Mouse (Mus musculus) myocyte (in vitro differentiated cells): ENCODE results near the gene Asah2. TPM values are rescaled to one million over a fixed set of nuclear protein-coding genes. Genes with fewer than 3 reads are reported as not detected.

ENCODE experiments used
- H3K27me3 ChIP-seq: one replicate; pipeline ENCODE4 v1.6.1; 2011; ENCODE audit not compliant: control insufficient read depth, insufficient read depth, insufficient read length
- H3K36me3 ChIP-seq: one replicate; pipeline ENCODE4 v1.6.1; 2011; ENCODE audit not compliant: control insufficient read depth, insufficient read depth
- H3K4me2 ChIP-seq: one replicate; pipeline ENCODE4 v1.6.1; 2011; ENCODE audit warnings: low read depth, control low read depth
- H3K4me3 ChIP-seq: one replicate; pipeline ENCODE4 v1.5.1; 2011; ENCODE audit warnings: mild to moderate bottlenecking, control low read depth, moderate library complexity
- H3K79me2 ChIP-seq: one replicate; pipeline ENCODE4 v1.6.1; 2011; ENCODE audit not compliant: control insufficient read depth, insufficient read depth
- H3ac ChIP-seq: one replicate; pipeline ENCODE4 v1.6.1; 2011; ENCODE audit not compliant: control insufficient read depth, insufficient read length
- CEBPB ChIP-seq: IDR thresholded peaks from 2 replicates; pipeline ENCODE4 v1.6.1; 2011; ENCODE audit warnings: mild to moderate bottlenecking, moderate library complexity; ENCODE audit not compliant: poor library complexity, insufficient read depth, severe bottlenecking
- E2F4 ChIP-seq: IDR thresholded peaks from one replicate; pipeline ENCODE4 v1.6.1; 2011; ENCODE audit warnings: mild to moderate bottlenecking, control low read depth, moderate library complexity; ENCODE audit not compliant: insufficient read depth
- MAX ChIP-seq: IDR thresholded peaks from one replicate; pipeline ENCODE4 v1.6.1; 2011; ENCODE audit warnings: low read depth, mild to moderate bottlenecking, control low read depth
- MYOD1 ChIP-seq, 3 experiments: IDR thresholded peaks; one replicate each; pipeline ENCODE4 v1.6.1; 2011; ENCODE audit warnings: control low read depth in 2 of 3, low read depth in 2 of 3, mild to moderate bottlenecking in 2 of 3, moderate library complexity in 1 of 3; ENCODE audit not compliant: insufficient read length in 2 of 3, control insufficient read depth in 1 of 3
- MYOG ChIP-seq, 3 experiments: IDR thresholded peaks; one replicate each; pipeline ENCODE4 v1.6.1; 2011; ENCODE audit warnings: control low read depth in 2 of 3, low read depth in 2 of 3, mild to moderate bottlenecking in 2 of 3; ENCODE audit not compliant: insufficient read length in 2 of 3, control insufficient read depth in 1 of 3, insufficient read depth in 1 of 3
- POLR2A ChIP-seq: IDR thresholded peaks from one replicate; pipeline ENCODE4 v1.6.1; 2011; ENCODE audit warnings: low read depth, mild to moderate bottlenecking, control low read depth, moderate library complexity; ENCODE audit not compliant: insufficient read length
- POLR2AphosphoS2 ChIP-seq: IDR thresholded peaks from one replicate; pipeline ENCODE4 v1.6.1; 2011; ENCODE audit warnings: low read depth, control low read depth; ENCODE audit not compliant: insufficient read length
- REST ChIP-seq: IDR thresholded peaks from one replicate; pipeline ENCODE4 v1.6.1; 2011; ENCODE audit warnings: mild to moderate bottlenecking, control low read depth, moderate library complexity; ENCODE audit not compliant: insufficient read depth, insufficient read length
- SRF ChIP-seq: IDR thresholded peaks from one replicate; pipeline ENCODE4 v1.6.1; 2011; ENCODE audit warnings: low read depth; ENCODE audit not compliant: control insufficient read depth, insufficient read length
- TCF12 ChIP-seq: IDR thresholded peaks from one replicate; pipeline ENCODE4 v1.6.1; 2011; ENCODE audit warnings: mild to moderate bottlenecking, control low read depth; ENCODE audit not compliant: poor library complexity, insufficient read depth, severe bottlenecking
- TCF3 ChIP-seq: IDR thresholded peaks from one replicate; pipeline ENCODE4 v1.6.1; 2011; ENCODE audit warnings: low read depth, control low read depth; ENCODE audit not compliant: insufficient read length
- USF1 ChIP-seq: IDR thresholded peaks from one replicate; pipeline ENCODE4 v1.6.1; 2011; ENCODE audit warnings: low read depth, mild to moderate bottlenecking, control low read depth, moderate library complexity
- polyA plus RNA-seq: library from polyadenylated mRNA; unstranded; fragments of >200 nt; fragmentation: generic; extraction: Trizol; gene quantifications from one replicate; pipeline ENCODE4 v1.2.1, GENCODE M21; 2012; ENCODE audit warnings: missing spikeins

Asah2 gene
- polyA plus RNA-seq, 1 experiment: 1.1 TPM

- no peaks in the 10 kb centered on the region for H3K36me3 ChIP-seq
- no peak overlapping the region for H3ac ChIP-seq
- no peaks in the 10 kb centered on the region for H3K79me2 ChIP-seq
- no peak for TF ChIP-seq REST
- TF ChIP-seq E2F4: no peak
- TF ChIP-seq MYOG (IDR thresholded peaks at IDR 0.05; ENCODE audit: control insufficient read depth in 1 of 3, insufficient read depth in 1 of 3, insufficient read length in 2 of 3, low read depth in 2 of 3): no peak
- TF ChIP-seq POLR2AphosphoS2: no peak
- TF ChIP-seq USF1: no peak
- TF ChIP-seq CEBPB: no peak
- no peak for TF ChIP-seq SRF
- TF ChIP-seq MYOD1 (IDR thresholded peaks at IDR 0.05; ENCODE audit: control insufficient read depth in 1 of 3, insufficient read length in 2 of 3, low read depth in 2 of 3): no peak
- TF ChIP-seq POLR2A: no peak
- TF ChIP-seq TCF12: no peak
- TF ChIP-seq MAX: no peak
- no peak for TF ChIP-seq TCF3
- no peak overlapping the region for H3K4me3 ChIP-seq
- no peak overlapping the region for H3K4me2 ChIP-seq
- H3K27me3 ChIP-seq: no peaks in the 10 kb centered on the region
Measured at GRCm38 (mm10) chr19:31971998-31972397, 136.0 kb downstream of the Asah2 start.

- no peak overlapping the region for H3ac ChIP-seq
- H3K79me2 ChIP-seq: no peaks in the 10 kb centered on the region
- no peaks in the 10 kb centered on the region for H3K36me3 ChIP-seq
- H3K4me3 ChIP-seq: no peak overlapping the region
- TF ChIP-seq TCF3: no peak
- TF ChIP-seq SRF: no peak
- TF ChIP-seq USF1: no peak
- no peak for TF ChIP-seq MYOG (IDR thresholded peaks at IDR 0.05; ENCODE audit: control insufficient read depth in 1 of 3, insufficient read depth in 1 of 3, insufficient read length in 2 of 3, low read depth in 2 of 3)
- no peak for TF ChIP-seq POLR2AphosphoS2
- no peak for TF ChIP-seq REST
- no peak for TF ChIP-seq E2F4
- no peak for TF ChIP-seq POLR2A
- TF ChIP-seq MAX: no peak
- TF ChIP-seq CEBPB: no peak
- no peak for TF ChIP-seq MYOD1 (IDR thresholded peaks at IDR 0.05; ENCODE audit: control insufficient read depth in 1 of 3, insufficient read length in 2 of 3, low read depth in 2 of 3)
- no peak for TF ChIP-seq TCF12
- no peaks in the 10 kb centered on the region for H3K27me3 ChIP-seq
- H3K4me2 ChIP-seq: no peak overlapping the region
Measured at GRCm38 (mm10) chr19:31971405-31971804, 136.6 kb downstream of the Asah2 start.

DNA sequence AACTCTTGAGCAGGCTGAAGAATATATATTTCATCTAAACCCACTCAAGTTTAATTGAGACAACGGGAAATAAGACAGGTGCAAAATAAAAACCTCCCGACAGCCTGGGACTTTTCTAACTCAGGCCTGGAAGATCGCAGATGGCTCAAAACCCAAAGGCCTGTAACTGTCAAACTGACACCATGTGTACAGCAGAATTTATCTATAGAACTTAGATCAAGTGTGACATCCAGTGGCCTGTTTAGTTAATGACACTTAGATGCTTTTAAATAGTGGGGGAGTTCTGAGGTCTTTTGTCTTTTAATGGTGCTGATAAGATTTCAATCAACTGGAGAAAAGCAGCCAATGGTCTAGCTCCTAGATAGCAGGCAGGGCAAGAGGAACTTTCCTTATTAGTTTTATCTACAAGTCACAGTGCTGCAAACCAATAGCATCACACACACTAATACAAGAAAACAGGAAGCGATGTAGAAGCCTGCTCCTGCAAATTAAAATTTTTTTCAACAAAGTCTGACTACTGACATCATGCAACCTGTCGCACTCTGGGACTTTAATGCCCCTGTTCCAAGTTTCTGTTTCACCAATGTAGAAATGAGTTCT lies 140.0 kb downstream of the Asah2 start:
- Histone ChIP-seq H3ac (no peak overlapping the region), H3K4me2 (no peak overlapping the region), H3K4me3 (no peak overlapping the region), H3K79me2 (no peaks in the 10 kb centered on the region), H3K36me3 (no peaks in the 10 kb centered on the region), H3K27me3 (no peaks in the 10 kb centered on the region)
- TF ChIP-seq MAX: no peak
- no peak for TF ChIP-seq MYOD1 (IDR thresholded peaks at IDR 0.05; ENCODE audit: control insufficient read depth in 1 of 3, insufficient read length in 2 of 3, low read depth in 2 of 3)

DNA sequence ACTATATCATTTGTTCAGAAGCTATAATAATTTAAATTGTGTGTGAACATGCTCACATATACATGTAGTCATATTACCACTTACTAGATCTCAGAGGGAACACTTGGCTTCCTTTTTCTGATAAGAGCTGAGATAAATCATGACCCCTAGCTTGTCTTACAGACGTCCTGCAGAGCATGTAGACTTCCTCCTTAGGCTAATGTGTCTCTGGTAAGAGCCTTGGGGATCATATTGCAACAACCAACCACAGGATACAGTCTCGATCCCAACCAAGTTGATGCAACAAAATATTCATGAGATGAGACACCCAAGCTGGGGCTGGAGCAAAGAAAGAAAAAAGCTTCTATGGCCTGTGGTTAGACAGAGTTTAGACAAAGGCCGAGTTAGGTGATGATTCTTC lies 144.9 kb downstream of the Asah2 start:
- H3K36me3 ChIP-seq: no peaks in the 10 kb centered on the region
- no peaks in the 10 kb centered on the region for H3K27me3 ChIP-seq
- H3K79me2 ChIP-seq: no peaks in the 10 kb centered on the region
- no peak overlapping the region for H3K4me3 ChIP-seq
- H3ac ChIP-seq: no peak overlapping the region
- H3K4me2 ChIP-seq: peak overlapping the region; percentile 23
- TF ChIP-seq REST (no peak), POLR2AphosphoS2 (no peak), CEBPB (peak; percentile 44; the same call in 1 of the 2 replicates)

GRCm38 (mm10) chr19:31960434-31960833 lies 147.6 kb downstream of the Asah2 start:
- no peak overlapping the region for H3ac ChIP-seq
- TF ChIP-seq POLR2AphosphoS2: no peak
- no peaks in the 10 kb centered on the region for H3K36me3 ChIP-seq
- no peaks in the 10 kb centered on the region for H3K79me2 ChIP-seq
- no peak overlapping the region for H3K4me2 ChIP-seq
- H3K4me3 ChIP-seq: no peak overlapping the region
- no peaks in the 10 kb centered on the region for H3K27me3 ChIP-seq

GRCm38 (mm10) chr19:31956359-31956758 lies 151.7 kb downstream of the Asah2 start:
- Histone ChIP-seq H3K4me3 (no peak overlapping the region), H3ac (no peak overlapping the region), H3K36me3 (no peaks in the 10 kb centered on the region), H3K4me2 (no peak overlapping the region), H3K27me3 (no peaks in the 10 kb centered on the region), H3K79me2 (no peaks in the 10 kb centered on the region)
- TF ChIP-seq POLR2AphosphoS2: no peak
- TF ChIP-seq USF1: no peak
- TF ChIP-seq TCF3: no peak
- no peak for TF ChIP-seq SRF
- no peak for TF ChIP-seq MAX
- TF ChIP-seq MYOD1 (IDR thresholded peaks at IDR 0.05; ENCODE audit: control insufficient read depth in 1 of 3, insufficient read length in 2 of 3, low read depth in 2 of 3): no peak
- no peak for TF ChIP-seq REST
- no peak for TF ChIP-seq TCF12
- TF ChIP-seq MYOG (IDR thresholded peaks at IDR 0.05; ENCODE audit: control insufficient read depth in 1 of 3, insufficient read depth in 1 of 3, insufficient read length in 2 of 3, low read depth in 2 of 3): no peak
- TF ChIP-seq E2F4: no peak
- TF ChIP-seq CEBPB: no peak
- TF ChIP-seq POLR2A: no peak
